Mouse (Mus musculus): ENCODE measurements around the gene Bbs10.

- TF ChIP-seq CTCF (IDR thresholded peaks at IDR 0.05; ENCODE audit: borderline replicate concordance, extremely low read depth, insufficient read depth, insufficient read length) (no peak), POLR2A (IDR thresholded peaks at IDR 0.05; ENCODE audit: borderline replicate concordance, extremely low read depth, insufficient read depth, insufficient read length, poor library complexity, severe bottlenecking) (no peak)
Measured at GRCm38 (mm10) chr10:111301041-111301440, 2.6 kb downstream of the Bbs10 start.
